Mouse (Mus musculus) embryo, embryonic 11 days (tissue): ENCODE data around the gene Epha2.

Experiments
- DNase-seq: peaks from one replicate; pipeline ENCODE4 v3.0.0-alpha.2; 2015

Epha2 gene

DNA sequence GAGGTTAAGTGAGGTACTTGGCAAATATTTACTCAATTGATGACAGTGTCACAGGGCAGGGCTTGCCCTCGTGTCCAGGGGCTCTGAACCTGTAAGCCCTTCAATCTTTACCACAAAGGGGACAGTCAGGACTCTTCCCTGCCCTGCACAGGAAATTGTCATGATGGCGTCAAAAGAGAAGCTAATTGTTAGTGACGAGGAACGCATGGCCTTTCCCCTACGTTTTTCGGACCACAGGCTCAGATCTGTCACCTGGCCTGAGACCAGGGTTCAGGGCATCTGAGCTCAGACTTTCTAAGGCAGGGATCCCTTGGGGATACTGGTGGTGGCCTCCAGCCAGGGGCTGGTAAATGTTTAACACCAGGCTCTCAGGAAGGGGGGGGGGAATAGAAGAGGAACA lies 19.9 kb upstream of the Epha2 start:
- DNase-seq = peak; percentile 39

DNA sequence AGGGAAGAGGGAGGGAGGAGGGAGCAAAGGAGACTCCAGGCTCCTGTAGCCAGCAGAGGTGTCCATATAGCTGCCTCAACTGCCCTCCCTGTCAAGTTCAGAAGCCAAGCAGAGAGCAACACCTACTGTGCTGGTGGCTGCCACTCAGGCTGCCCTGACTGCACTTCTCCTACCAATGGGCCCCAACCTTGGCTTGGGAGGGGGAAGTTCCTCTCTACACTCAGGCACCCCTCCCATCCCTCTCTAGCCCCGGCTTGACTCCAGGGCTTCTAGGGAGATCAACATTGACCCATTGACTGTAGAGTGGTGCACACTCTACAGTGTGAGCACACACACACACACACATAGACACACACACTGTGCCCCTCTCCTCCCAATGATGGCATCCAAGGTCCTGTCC lies 19.5 kb upstream of the Epha2 start:
- DNase-seq = no peak

DNA sequence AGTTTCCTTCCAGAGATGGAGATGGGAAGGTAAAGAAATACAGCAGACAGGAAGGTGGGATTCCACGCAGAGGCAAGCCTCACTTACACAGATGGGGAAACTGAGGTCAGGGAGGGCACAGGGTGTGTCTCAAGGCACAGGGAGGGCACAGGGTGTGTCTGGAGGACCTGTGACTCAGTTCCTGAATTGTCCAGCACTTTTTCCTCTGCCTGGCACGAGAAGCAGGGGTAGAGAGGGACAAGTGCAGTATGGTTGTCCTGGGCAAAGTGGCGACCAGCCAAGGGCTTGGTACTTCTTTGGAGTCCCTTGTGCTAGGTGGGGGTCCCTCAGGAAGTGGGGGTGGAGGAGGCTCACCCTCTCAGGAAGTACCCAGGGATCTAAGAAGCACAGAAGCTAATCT lies 19.0 kb upstream of the Epha2 start:
- no peak for DNase-seq

DNA sequence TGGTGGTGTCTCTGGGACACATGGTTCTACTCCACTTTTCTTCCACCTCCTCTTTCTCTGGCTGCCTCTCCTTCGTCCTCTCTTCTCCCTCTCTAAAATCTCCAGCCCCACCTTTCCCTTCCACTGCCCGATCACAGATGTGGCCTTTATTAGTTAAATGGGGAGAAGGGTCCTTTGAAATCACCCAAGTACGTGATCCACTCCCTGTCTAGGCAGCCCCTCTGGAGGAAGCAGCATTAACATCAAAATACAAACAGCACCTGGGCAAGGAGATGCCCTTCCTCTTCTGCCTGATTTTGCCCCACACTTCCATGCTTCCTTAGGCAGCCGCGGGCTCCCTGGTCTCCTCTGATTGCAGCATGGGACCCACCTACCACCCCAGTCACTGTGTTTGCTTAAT lies 18.4 kb upstream of the Epha2 start:
- no peak for DNase-seq

DNA sequence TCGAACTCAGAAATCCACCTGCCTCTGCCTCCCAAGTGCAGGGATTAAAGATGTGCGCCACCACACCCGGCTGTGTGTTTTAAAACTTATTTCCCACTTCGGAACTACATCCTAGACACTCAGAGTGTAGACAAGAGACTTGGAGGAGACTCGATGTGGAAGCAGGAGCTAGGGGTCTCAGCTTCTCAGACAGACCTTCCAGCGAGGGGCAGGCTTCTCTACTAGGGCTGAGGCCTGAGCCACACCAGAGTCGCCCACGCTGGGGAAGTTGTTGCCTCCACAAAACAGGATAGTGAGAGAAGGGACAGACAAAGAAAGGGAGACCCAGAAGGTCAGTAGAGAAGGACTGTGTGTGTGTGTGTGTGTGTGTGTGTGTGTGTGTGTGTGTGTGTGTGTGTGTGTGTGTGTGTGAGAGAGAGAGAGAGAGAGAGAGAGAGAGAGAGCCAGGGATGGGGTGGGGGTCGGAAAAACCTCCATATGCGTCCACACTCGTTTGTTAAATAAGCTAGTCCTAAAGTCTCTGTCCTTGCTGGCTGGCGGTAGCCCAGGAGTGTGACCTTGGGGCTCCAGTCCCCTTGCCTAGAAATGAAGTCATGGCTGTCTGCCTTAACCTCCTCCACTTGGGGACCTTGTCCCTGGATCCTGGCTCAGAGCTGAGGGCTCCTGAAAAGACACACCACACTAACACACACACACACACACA lies 17.7 kb upstream of the Epha2 start:
- no peak for DNase-seq

DNA sequence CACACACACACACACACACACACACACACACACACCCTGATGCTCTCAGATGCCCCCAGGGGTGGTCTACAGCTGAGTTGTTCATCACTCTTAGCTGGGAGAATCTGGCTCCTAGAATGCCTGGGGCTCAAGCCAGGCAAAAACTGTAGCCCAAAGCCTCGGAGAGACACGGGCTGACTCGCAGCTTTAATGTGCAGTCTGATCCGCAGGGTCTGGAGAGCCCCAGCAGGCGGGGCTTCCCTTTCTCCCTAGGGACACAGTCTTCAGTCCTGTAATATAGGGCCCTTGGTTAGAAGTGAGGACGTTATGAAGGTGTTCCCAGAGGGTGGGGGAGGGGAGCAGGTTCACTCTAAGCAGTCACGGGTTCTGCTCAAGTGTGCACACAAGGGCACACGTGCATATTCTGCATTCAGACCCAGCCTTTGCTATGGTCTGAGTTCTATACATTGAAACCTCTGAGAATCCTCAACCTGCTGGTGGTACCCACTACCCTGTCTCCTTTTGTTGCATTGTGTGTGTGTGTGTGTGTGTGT lies 17.1 kb upstream of the Epha2 start:
- DNase-seq = peak; percentile 37

DNA sequence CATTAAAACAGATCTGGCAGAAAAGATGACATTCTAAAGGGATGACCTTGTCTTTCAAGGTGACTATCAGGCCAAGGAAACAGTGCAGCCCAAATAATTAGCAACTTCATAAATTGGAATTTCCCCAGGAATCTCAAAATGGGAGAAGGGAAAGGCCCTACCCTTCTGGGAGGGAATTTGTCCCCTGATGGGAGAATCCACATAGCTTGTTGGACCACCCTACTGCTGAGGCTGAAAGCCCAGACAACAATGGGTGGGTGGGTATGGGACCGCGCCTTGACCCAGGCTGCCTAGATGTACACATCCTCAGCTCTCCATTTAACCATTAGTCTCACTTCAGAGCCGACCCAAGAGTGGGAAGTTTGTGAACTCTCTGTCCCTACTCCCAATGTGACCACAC lies 16.6 kb upstream of the Epha2 start:
- no peak for DNase-seq

DNA sequence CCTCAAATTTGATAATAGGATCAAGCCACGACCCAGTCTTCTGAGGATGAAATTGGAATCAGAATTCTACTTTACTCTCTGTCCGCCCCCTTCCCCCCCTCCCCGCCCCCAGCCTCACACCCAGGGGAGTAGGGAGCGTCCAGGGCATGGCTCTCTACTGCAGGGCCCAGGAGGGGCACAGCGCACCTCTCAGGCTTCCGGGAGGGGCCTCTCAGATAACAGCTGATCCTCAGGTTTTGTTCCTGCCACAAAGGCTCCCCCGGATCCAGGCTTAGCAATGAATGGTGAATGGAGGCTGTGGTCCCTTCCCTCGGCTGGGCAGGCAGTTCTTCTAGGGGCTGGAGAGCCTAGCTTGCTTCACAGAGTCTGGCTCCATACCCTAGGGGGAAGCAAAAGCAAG lies 15.9 kb upstream of the Epha2 start:
- no peak for DNase-seq

DNA sequence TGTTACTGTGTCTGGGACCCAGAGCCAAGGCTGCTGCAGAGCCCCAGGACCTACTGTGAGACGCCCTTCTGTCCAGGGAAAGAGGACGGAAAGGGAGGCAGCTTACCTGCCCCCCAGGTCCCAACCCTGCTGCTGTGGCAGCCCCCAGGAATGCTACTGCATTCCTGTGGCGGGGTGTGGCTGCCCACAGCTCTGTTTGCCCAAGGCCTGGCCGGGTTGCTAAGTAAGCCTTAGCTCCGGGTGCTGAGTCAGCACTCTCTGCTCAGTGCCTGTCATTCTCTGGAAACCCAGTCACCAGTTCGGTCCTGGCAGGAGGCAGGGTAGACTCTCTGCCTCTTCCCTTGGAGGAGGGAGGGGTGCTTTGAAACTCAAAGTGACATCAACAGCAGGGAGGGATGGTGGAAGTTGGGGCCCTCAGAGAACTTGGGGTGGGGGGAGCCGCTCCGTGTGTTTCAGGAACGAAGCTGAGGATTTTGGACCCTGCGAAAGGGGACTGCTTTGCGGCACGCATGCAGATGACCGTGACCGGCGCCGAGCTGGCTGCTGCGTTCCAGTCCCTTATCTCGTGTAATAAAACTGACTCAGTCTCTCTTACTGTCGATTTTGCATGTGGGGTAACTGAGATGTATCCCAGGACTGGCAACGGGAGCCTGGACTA lies 14.1 kb upstream of the Epha2 start:
- DNase-seq = peak; percentile 67

DNA sequence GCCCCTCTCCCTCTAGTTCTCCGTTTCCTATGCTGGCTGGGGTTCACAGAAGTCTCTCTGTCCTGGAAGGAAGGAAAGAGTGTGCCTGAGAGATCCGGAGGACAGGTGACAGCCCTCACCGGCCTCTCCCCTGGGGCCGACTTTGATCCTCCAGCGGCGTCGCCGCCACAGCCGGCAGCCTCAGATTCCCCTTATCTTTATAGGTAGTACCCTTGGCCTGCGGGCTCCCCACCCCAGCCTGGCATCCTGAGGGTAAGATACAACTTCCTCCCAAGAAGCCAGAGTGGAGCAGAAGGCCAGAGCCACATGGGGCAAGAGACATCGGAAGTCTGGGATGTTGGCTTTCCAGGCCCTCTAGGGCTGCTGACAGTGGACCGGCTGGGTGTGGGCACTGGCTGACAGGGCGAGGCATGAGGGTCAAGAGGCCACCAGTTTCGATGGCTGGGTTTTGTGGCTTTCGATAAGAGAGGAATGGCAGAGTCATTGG lies 13.5 kb upstream of the Epha2 start:
- DNase-seq = no peak

DNA sequence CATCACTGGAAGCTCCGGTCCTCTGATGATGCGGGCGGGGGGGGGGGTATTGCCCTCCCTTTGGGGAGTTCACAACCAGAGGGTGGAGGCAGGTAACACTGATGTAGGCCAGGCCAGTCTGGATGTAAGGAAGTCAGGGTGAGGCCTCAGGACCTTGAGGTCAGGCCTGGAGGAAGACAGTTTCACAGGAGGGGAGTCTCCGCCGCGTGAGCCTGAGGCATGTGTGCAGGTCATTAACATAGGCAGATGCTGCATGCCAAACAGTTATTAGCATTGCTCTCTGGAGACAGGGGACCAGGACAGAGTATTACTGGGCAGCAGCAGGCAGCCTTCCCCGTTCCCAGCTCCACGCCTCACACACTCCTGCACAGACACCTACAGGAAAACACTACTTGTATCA lies 12.9 kb upstream of the Epha2 start:
- no peak for DNase-seq

DNA sequence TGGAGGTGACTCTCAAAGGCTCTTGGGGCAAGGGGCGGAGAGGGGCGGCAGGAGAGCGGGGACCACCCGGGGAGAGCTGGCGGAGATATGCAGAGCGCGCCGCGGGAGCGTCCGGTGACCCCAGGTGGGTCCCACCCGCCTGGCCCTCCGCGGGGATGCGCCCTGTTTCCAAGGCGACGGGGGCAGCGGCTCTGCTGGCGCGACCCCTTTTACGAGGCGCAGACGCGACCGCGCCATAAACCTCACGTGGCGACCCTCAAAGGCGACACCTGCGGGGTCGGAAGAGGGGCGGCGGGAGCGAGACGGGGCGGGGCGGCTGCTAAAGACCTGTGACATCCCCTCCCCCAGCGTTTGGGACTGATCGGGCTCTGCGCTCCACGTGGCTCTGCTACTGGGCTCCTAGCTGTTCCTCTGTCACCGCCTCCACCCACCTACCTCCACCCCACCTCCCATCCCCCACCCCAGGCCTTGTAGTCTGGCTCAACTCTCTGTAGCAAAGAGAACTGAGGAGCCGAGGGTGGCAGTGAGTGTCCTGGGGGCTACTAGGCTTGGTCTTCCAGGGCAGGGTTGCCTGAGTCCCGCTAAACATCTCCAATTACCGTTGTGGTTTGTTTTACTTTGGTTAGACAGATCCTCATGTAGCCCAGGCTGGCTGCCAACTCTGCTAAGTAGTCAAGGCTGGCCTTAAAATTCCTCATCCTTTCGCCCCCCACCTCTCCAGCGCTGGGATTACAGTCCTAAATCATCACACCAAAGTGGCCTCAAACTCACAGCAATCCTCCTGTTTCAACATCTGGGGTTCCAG lies 9.3 kb upstream of the Epha2 start:
- DNase-seq = peak; percentile 79

DNA sequence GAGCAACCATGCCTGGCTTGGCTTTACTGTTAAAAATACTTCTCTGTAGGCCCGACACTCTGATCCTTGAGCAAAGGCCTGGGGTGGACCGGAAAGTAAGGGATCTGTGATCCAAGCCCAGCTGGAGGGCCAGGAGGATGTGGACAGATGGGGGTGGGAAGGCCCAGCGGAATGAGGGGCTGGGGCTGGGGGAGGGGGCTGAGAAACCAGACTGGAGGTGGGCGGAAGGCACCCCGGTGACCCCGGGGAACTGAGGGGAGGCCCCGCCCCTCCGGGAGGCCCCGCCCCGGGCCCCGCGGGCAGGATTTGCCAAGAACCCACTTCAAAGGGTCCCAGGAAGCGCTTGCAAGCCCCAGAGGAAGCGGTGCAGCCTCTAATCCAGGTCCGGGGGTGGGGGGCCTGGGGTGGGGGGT lies 5.3 kb upstream of the Epha2 start:
- DNase-seq = peak; percentile 63

DNA sequence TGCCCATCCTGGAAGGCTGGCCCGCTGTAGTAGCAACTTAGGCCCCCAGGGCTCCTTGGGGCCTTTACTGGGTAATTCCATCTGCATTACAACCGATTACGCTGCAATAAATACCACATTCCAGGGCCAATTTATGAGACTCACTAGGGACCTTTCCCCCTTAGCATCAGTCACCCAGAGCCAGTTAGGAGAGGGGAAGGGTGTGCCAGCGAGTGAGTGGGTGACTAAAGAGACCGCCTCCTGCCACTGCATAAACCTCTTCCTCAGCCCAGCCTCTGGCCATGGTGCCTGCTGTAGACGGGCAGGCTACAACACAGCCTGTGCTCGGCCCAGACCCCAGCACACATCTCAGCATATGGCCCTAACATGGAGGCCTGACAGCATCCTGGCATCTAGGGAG lies 3.1 kb upstream of the Epha2 start:
- no peak for DNase-seq

DNA sequence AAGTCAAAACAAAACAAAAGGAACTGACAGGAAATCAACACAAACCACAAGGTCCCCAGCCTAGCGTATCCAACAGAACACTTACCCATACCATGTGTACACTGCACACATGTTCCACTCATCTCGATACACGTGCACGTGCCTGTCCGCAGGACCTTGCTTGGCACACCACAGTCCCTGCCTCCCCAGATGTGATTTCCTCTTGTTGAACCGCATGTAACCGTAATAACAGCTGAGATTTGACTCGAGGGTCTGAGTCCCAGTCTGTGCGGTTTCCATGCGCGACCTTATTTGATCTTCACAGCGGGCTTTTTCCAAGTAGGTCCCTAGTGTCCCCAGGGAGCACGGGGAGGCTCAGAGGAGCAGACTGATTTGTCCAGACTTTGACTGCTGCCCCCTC lies 1.7 kb upstream of the Epha2 start:
- DNase-seq = no peak

DNA sequence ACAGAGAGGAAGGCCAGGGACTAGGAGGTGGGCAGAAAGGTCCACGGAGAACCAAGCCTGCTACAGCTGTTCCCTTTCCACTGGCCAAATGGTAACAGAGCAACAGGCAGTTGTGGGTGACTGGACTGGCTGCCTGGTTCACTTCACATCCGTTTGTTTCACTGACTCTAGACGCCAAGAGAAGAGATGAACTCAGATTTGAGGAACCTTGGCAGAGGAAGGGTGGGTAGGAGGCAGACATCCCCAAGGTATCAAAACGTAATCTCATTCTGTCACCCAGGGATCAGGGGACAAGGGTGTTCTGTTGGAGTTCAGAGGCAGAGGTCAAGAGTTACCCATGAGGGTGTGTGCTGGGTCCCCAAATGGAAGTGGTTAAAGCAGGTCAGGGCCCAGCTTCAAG lies 844 bp upstream of the Epha2 start:
- DNase-seq = no peak

DNA sequence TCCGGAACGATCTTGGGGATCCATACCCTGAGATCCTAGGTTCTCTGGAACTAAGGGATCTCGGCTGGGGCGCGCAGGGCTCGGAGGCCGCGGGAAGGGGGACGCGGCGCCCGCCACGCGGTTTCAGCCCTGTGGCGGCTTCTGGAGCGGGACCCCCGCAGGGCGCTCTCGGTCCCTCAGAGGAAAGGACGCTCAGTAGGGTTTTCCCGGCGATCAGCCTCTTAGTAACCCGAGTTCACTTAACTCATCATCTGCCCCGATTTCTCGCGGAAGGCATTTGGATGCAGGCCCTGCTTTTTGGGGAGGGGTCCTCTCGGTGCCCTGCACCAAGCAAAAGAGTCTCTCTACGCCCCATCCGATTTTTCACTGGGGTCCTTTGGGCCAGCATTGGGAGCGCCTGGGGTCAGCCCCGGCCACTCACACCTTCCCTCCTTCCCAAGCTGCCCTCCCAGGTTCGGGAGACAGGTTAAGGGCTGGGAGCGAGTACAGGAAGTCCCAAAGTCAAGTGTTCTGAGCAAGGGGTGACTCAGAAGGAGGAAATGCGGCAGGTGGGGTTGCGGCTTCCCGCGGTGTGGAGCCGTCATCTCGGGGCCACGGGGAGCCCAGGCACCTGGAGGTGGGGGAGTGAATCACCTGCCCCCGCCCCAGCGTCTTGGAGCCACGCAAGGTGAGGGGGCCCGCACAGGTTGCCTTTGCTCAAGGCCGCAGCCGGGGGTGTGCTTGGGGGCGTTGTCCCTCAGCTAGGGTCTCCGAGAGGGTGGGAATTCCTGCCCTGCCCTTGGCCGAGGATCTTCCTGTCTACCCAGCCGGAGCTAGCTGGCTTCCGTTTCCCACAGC lies 769 bp downstream of the Epha2 start:
- DNase-seq = no peak

DNA sequence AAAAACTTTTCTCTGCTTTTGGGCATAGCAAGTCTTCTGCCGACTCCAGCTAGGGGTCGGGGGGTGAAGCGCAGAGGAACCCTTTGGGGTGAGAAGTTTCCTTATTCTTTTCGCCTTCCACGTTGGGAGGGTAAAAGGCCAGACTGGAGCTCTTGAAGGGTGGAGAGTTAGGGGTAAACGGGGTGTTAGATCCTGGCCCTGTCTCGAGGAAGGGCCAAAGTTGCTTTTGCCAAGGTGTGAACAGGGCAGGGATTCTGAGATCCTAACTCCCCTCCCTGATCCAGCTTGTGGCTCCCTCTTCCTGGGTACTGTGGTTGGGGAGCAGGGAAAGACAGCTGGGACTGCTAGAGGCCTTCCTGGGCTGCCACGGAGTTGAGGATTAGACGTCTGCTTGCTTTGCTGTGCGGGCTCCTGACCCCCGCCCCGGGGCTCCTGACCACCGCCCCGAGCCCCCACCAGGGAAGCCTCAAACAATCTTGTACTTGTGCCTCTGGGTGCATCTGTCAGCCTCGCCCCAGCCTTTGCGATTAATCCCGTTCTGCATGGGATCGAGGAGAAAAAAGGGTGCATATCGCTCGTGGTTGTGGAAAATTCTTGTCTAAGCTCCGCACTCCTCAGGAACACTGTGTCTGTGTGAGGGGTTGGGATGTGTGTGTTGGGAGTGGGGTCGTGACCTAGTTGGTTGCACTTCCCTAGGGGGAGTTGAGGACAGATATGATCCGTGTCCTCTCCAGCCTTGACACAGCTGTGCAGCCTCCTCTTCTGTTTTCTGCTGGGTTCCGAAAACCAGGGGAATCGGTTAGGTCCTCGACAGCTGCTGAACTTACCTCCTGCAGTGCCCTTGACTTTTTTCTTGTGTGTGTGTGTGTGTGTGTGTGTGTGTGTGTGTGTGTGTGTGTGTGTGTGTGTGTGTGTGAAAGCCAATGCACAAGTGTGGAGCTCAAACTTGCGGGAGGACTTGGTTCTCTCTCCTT lies 1.7 kb downstream of the Epha2 start:
- DNase-seq = no peak

DNA sequence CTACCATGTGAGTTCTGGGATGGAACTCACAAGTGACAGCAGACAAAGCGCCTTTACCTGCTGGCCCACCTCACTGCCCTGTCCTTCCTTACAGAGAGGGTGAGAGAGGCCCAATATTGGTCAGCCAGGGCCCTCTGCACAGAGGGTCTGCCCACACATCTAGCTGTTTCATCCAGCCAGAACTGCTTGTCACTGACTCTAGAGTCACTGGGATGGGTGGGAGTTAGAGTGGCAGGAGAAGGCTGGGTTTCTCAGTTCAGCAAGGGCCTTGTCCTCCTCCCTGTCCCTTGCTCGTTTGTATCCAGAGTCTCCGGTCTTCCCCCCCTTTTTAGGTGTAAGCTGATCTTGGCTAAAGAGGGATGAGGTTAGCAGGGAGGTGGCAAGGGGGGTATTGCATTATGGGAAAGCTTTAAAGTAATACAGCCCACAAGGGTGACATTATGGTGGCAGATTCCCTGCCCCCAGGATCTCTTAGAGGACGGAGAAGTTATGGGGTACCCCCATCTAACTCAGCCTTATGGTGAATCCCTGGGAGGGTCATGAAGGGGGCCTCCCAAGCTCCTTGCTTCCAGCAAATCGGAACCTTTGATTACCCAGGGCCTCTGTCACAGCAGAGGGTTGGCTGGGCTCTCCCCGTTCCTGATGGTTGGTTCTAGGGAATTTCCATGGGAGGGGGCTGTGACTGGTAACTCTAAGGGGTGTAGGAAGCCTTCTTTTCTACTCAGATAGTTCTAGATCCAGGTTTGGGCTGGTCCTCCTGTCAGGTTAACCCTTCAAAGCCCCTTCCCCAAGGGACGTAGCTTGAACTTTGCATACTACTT lies 2.6 kb downstream of the Epha2 start:
- DNase-seq = no peak

DNA sequence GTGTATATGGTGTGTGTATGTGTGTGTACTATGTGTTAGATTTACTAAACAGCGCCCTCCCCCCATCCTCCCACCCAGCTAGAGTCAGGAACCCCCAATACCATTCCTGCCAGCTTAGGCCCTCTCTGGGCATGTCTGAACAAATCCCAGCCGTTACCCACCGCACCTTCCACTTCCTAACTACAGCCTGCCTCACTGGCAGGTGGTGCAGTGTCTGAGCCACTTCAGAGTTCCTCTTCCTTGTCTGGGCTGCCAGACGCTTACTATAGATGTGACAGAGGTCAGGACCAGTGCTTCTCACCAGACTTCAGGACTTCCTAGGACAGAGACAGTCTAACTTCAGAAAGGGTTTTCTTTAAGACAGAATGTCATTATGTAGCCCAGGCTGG lies 3.2 kb downstream of the Epha2 start:
- DNase-seq = no peak

DNA sequence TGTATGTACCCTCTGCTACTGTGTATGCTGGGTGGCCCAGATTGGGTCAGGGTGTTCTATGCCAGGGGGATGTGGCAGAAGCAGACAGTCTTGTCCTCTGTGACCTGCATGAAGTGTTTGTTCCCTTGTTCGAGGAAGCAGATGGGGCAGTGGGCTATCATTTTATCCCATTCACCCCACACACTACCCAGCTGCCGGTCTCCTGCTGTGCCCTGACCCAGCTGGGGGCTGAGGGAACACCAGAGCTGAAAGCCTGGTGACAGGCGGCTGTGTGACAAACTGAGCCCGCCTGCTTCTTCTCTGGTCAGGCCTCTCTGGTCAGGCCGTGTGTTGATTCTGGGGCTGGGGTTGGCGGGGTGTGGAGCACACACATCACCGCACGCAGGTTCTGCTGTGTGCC lies 5.0 kb downstream of the Epha2 start:
- no peak for DNase-seq
